Mouse (Mus musculus) lung, postnatal 0 days (tissue): ENCODE measurements around the gene Plxnc1.

Source experiments
- CTCF ChIP-seq: IDR thresholded peaks from 2 replicates; pipeline ENCODE4 v1.5.1; 2016; ENCODE audit warnings: antibody characterized with exemption, mild to moderate bottlenecking
- EP300 ChIP-seq: IDR thresholded peaks from 2 replicates; pipeline ENCODE4 v1.6.1; 2016; ENCODE audit warnings: antibody characterized with exemption, mild to moderate bottlenecking, control low read depth

DNA sequence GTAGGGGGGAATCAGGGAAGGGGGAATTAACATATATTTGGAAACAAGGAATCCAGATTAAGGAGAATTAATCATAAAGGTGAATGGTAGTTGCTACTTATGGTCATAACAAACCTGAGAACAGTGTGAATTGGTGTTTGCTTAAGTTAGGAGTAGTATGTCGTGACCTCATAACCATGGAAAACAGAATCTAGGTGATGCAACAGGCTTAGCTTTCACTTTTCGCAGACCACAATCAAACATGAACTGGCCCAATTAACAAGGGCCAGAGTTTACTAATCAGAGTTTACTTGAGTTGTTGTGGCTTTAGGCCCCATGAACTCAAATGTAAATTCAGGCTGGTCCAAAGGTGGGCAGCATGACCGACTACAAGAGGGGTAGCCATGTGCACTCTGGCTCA is 150.7 kb downstream of the Plxnc1 start:
- TF ChIP-seq CTCF = no peak
- TF ChIP-seq EP300 = no peak
